Mouse (Mus musculus) granulocyte monocyte progenitor cell, adult 5-6 weeks (primary cell): ENCODE data around the gene Slc35b2. TPM values are rescaled to one million over a fixed set of nuclear protein-coding genes. Genes with fewer than 3 reads are reported as not detected.
A peak's percentile ranks its signal among the peaks of the same experiment; 100 is the strongest.

Source experiments
- ATAC-seq: replicated peaks from 2 replicates; pipeline ENCODE4 v1.8.0; 2016; ENCODE audit warnings: mild to moderate bottlenecking, moderate TSS enrichment, inconsistent platforms; ENCODE audit not compliant: poor library complexity, severe bottlenecking
- total RNA-seq, 2 experiments: library from RNA; stranded (forward) in 1 of 2; stranded (reverse) in 1 of 2; fragments of 200-712, 200-1000 nt in 1 of 2; fragments of >200 nt in 1 of 2; fragmentation: Nextera tagmentation in 1 of 2; gene quantifications; 2 replicates each; pipeline ENCODE4 v1.2.3; 2014 to 2017

The Slc35b2 gene
- total RNA-seq, 2 experiments from 2014 or later, result 39.3 to 124 TPM

GRCm38 (mm10) chr17:45559732-45560525, 3.7 kb upstream of the Slc35b2 start:
- ATAC-seq, result no peak

DNA sequence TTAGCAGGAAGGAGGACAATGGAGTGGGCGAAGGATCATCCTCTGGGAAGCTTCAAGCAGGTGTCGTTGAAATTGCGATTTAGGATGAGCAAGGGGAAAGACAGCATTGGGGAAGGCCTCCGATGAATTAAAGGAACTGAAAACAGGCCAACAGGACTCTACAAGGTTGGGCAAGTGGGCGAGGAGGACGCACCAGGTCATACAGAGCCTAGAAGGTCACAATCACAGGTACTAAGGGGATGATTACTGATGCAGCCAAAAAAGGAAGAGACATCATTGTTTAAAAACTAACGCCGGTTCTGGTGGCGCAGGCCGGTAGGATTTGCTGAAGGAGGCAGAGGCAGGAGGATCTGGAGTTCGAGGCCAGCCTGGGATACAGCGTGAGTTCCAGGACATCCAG, 458 bp upstream of the Slc35b2 start:
- no peak for ATAC-seq

DNA sequence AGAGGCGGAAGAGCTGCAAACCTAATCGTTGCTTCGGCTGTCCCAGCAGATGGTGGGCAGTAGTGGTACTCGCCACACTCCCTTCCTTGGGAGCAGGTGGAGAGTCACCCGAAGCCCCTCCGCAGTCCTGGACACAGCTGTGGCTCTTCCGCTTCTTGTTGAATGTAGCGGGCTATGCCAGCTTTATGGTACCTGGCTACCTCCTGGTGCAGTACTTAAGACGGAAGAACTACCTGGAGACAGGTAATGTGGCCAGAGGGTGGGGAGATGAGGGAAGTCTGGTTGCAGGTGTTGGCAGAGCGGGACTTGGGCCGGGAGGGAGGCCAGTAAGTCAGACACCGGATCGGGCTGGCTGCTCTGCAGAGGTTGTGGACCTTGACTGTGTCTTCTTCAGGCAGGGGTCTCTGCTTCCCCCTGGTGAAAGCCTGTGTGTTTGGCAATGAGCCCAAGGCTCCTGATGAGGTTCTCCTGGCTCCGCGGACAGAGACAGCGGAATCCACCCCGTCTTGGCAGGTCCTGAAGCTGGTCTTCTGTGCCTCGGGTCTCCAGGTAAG, 934 bp downstream of the Slc35b2 start:
- ATAC-seq, result no peak

DNA sequence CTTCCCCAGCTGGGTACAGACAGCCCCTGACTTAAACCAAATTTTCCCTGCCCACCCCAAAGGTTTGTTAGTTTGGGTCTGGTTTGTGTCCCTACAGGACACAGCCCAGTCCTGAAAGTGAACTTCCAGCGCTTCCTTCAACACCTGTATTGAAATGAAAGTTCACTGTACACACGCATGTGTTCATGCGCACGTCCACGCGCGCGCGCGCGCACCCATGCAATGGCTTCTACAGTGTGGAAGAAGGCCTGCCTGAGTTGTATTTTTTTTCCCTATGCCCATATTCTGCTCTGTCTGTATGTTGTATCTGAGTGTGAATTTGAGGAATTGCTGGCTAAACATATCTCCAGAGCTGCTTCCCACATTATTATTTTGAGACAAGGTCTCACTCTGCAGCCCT, 1.4 kb downstream of the Slc35b2 start:
- no peak for ATAC-seq

GRCm38 (mm10) chr17:45566031-45566359, 2.3 kb downstream of the Slc35b2 start:
- peak; percentile 4; the same call in 1 of the 2 replicates for ATAC-seq

DNA sequence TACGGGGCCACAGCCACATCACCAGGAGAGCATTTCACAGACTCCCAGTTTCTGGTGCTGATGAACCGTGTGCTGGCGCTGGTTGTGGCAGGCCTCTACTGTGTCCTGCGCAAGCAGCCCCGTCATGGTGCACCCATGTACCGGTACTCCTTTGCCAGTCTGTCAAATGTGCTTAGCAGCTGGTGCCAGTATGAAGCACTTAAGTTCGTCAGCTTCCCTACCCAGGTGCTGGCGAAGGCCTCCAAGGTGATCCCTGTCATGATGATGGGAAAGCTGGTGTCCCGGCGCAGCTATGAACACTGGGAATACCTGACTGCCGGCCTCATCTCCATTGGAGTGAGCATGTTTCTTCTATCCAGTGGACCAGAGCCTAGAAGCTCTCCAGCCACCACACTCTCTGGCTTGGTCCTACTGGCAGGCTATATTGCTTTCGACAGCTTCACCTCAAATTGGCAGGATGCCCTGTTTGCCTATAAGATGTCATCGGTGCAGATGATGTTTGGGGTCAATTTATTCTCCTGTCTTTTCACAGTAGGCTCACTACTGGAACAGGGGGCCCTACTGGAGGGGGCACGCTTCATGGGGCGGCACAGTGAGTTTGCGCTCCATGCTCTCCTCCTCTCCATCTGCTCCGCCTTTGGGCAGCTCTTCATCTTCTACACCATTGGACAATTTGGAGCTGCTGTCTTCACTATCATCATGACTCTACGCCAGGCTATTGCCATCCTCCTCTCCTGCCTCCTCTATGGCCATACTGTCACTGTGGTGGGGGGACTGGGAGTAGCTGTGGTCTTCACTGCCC, 2.9 kb downstream of the Slc35b2 start:
- ATAC-seq, result no peak

- ATAC-seq, result no peak
Observed at GRCm38 (mm10) chr17:45567162-45567601, 3.5 kb downstream of the Slc35b2 start.

DNA sequence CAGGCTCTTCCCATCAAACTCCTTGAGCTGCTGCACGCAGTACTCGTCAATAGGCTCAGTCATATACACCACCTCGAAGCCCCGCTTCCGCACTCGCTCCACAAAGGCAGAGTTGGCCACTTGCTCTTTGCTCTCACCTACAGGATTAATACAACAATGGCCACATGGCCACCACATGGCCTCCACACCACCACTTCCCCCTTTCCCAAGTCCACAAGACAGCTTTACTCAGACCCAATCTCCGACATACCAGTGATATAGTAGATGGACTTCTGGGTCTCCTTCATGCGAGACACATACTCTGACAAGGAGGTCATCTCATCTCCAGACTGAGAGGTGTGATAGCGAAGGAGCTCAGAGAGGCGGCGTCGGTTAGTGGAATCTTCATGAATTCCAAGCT, 5.3 kb downstream of the Slc35b2 start:
- no peak for ATAC-seq

GRCm38 (mm10) chr17:45569999-45570398, 6.3 kb downstream of the Slc35b2 start:
- no peak for ATAC-seq

GRCm38 (mm10) chr17:45572103-45573086, 8.7 kb downstream of the Slc35b2 start:
- peak; percentile 38 for ATAC-seq

GRCm38 (mm10) chr17:45573087-45573779, 9.6 kb downstream of the Slc35b2 start, which contains the start of gene Hsp90ab1:
Hsp90ab1 (minus strand) TSS chr17:45573271.
- ATAC-seq, result peak; percentile 64

GRCm38 (mm10) chr17:45573780-45574123, 10.1 kb downstream of the Slc35b2 start:
- peak; percentile 41 for ATAC-seq

DNA sequence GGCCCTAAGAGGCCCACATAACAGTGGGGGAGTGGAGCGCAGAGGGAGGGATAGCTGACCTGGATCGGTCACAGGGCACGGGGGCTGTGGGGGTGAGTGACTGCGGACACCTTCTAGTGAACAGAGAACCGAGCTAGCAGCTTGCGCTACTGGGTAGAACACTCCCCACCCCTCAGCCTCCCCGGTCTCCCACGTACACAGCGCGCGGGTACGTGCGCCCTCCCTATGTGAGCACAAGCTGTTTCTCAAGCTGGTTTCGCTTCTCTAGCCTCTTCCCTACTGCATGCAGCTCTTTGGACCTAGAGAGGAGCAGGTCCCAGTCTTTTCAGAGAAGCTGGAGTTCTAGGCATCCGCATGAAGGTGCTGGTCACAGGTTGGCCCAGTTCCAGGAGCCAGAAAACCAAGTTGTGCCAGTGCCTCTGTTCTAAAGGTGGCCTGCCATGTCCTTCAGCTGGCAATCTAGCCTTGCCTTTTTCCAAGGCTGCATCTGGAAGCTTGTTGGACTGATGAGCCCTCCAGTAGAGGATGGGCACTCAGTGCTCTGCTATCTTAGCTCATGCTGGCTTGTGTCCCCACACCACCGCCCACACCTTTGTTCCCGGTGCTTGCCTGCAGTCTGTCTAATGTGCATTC, 10.6 kb downstream of the Slc35b2 start:
- peak; percentile 45 for ATAC-seq

DNA sequence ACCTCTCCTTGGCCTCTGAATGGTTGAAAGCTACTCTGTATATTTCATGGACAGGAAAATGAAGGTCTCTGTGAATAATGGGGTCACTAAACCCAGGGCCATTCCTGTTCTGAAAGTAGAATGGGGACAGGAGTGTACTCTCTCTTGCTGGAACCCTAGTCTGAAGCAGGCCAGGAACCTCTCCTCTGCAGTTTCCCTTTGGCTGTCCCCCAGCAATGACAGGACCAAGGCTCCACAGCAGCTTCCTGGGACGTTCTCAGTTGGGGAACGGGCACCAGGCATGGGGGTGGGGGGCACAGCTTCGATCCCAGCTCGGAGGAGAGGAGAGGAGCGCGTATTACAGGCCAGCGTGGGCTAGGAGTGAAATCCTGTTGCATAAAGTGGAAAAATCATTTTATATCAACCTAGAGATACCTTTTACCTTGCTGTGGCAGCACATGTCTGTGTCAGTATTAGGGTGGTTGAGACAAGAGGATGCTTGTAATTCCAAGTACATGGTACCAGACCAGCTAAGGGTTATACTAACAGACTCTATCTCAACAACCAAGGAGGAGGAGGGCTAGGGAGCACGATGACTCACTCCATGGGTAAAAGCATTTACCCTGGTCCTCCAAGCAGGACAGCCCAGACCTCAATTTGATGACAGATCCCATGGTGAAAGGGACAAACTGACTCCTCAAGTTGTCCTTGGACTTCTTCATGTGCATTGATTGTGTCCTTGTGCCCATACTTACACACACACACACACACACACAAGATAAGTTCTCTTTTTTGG, 11.6 kb downstream of the Slc35b2 start:
- ATAC-seq, result no peak

GRCm38 (mm10) chr17:45578242-45578641, 14.6 kb downstream of the Slc35b2 start:
- ATAC-seq, result no peak

GRCm38 (mm10) chr17:45578843-45579242, 15.2 kb downstream of the Slc35b2 start:
- no peak for ATAC-seq

DNA sequence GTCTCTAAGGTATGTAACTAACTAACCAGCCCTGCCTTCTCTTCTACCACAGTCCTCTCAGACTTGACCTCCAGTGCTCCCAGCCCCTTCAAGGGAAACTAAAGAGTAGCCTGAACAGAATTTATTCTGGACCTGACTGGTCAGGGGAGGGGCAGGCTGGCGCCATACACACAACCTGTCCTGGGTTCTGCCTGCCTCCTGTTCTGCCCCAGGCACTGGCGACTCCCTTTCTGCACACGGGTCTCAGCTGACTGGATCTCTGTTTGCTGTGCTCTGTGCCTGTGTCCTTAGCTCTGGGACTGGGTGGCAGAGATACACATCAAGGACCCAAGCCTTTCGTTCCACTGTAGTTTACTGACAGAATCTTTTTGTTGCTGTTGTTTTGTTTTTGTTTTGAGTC, 15.9 kb downstream of the Slc35b2 start:
- ATAC-seq, result no peak

GRCm38 (mm10) chr17:45580958-45581477, 17.3 kb downstream of the Slc35b2 start:
- no peak for ATAC-seq
